Mouse (Mus musculus): Measurements from ENCODE around the gene Crybb3. TPM values are rescaled to one million over a fixed set of nuclear protein-coding genes. Genes with fewer than 3 reads are reported as not detected.

Crybb3 gene
- polyA plus RNA-seq, 1 experiment from 2014 or later, result 1.5 TPM

DNA sequence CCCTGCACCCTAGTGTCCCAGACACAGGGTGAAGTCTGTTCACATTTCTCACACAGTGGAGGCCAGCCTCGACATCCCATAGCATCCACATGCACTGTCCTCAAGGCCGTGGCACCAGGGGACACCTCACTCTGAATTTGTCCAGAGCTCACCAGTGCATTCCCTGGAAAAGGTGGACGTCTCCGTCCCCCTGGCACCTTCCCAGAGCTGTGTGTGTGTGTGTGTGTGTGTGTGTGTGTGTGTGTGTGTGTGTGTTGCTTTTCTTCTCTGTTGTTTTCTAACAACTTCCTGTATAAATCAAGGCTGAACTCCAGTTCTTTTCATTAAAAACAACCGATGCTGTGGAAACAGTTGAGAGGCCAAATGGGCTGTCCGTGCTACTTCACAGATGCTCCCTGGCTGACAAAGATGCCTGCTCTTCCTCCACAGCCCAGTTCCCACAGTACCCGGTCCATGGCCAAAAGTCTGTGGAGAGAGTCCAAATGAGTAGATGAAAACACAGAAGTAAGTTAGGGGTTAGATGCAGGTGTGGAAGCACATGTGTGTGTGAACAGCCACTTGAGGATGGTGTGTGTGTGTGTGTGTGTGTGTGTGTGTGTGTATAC lies 30.7 kb downstream of the Crybb3 start:
- no peak for TF ChIP-seq CTCF (IDR thresholded peaks at IDR 0.05)
- no peak for TF ChIP-seq EP300 (IDR thresholded peaks at IDR 0.05)
- ATAC-seq (peak; percentile 43; the same call in 1 of the 2 replicates), DNase-seq (ENCODE audit: low spot score) (peak; percentile 22)
- Histone ChIP-seq H3K4me1 (ENCODE audit: insufficient read depth, low read depth, low read length) (no peaks in the 10 kb centered on the region), H3K36me3 (ENCODE audit: insufficient read depth, low read length) (no peaks in the 10 kb centered on the region), H3K4me3 (ENCODE audit: low read depth, low read length) (no peak overlapping the region), H3K9ac (replicated peaks; ENCODE audit: low read depth) (no peak overlapping the region), H3K4me2 (replicated peaks; ENCODE audit: low read depth, low read length) (no peak overlapping the region), H3K27ac (ENCODE audit: low read length) (0 out of 2 replicates have a peak overlapping the region, but pooled peaks have one; percentile 32), H3K27me3 (replicated peaks; ENCODE audit: insufficient read depth, low read length) (no peaks in the 10 kb centered on the region), H3K9me3 (ENCODE audit: low read length) (no peaks in the 10 kb centered on the region; the same call in 1 of the 2 replicates)
- 51% methylated on average over 7 of the region's 7 CpGs for WGBS

DNA sequence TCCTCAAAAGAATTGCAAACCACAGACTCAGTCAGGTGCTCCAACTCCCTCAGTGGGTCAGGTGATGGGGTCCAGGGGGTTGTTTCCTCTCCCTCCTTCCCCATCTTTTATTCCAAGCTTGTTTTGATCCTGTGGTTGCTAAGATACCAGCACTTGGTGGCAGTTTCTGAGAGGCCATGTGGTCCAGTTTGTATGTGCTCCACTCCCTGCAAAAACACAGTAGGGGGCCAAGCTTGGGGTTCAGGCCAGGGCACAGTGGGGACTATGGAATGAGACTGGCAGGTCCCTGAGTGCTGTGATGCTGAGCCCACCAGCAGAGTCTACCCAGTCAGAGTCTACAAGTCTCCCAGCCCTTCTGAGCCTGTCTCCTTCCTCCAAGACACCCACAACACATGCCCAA lies 31.5 kb downstream of the Crybb3 start:
- TF ChIP-seq EP300 (IDR thresholded peaks at IDR 0.05), result no peak
- no peak overlapping the region for H3K9ac ChIP-seq (replicated peaks; ENCODE audit: low read depth)
- ATAC-seq, result peak; percentile 20; the same call in 1 of the 2 replicates

DNA sequence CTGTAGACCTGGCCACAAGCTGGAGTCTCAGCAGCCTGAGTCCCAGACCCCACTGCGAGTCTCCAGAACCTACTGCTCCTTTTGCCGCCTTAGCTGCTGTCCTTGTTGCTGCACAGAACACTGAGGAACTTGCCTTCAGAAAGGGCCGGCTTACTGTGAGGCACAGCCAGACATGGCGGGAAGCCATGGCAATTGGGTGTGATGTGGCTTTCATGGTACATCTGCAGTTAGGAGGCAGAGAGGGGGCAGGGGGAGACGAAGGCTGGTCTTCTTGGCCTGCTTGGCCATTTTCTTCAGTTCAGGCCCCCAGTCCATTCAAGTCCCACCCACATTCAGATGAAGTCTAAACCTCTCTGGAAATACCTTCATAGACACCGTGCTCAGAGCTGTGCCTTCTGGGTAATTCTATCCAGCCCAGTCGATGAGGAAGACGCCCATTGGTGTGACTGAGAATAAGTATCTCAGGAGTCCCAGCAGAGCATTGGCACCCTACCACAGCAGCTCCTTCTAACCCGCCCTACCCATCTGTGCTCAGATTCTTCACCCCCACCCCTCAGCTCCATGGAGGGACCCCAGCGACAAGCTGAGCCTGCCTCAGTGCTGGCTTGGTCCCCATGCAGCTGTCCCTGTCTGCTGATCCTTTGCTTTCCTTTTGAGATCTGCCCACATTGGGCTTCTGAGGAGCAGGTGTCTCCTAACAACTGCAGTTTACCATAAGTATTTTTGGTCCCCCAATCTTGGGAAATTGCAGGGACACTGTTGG lies 35.7 kb downstream of the Crybb3 start:
- Histone ChIP-seq H3K36me3 (ENCODE audit: insufficient read depth, low read length) (no peaks in the 10 kb centered on the region), H3K27ac (ENCODE audit: low read length) (no peak overlapping the region), H3K4me3 (ENCODE audit: low read depth, low read length) (no peak overlapping the region), H3K9ac (replicated peaks; ENCODE audit: low read depth) (no peak overlapping the region), H3K27me3 (replicated peaks; ENCODE audit: insufficient read depth, low read length) (no peaks in the 10 kb centered on the region), H3K4me1 (ENCODE audit: insufficient read depth, low read depth, low read length) (no peaks in the 10 kb centered on the region), H3K4me2 (replicated peaks; ENCODE audit: low read depth, low read length) (no peak overlapping the region), H3K9me3 (ENCODE audit: low read length) (no peaks in the 10 kb centered on the region; the same call in 1 of the 2 replicates)
- DNase-seq (ENCODE audit: low spot score), result no peak
- no peak for ATAC-seq
- TF ChIP-seq CTCF (IDR thresholded peaks at IDR 0.05) (no peak), EP300 (IDR thresholded peaks at IDR 0.05) (no peak)
- whole genome bisulfite sequencing, result 72% methylated on average over 10 of the region's 10 CpGs

More for the DNA sequence above, 31.5 kb downstream of the Crybb3 start:
- Histone ChIP-seq H3K9me3 (ENCODE audit: low read length) (no peaks in the 10 kb centered on the region; the same call in 1 of the 2 replicates), H3K4me1 (ENCODE audit: insufficient read depth, low read depth, low read length) (no peaks in the 10 kb centered on the region), H3K27ac (ENCODE audit: low read length) (no peak overlapping the region), H3K4me2 (replicated peaks; ENCODE audit: low read depth, low read length) (no peak overlapping the region), H3K36me3 (ENCODE audit: insufficient read depth, low read length) (no peaks in the 10 kb centered on the region), H3K27me3 (replicated peaks; ENCODE audit: insufficient read depth, low read length) (no peaks in the 10 kb centered on the region), H3K4me3 (ENCODE audit: low read depth, low read length) (no peak overlapping the region)
- DNase-seq (ENCODE audit: low spot score), result no peak

DNA sequence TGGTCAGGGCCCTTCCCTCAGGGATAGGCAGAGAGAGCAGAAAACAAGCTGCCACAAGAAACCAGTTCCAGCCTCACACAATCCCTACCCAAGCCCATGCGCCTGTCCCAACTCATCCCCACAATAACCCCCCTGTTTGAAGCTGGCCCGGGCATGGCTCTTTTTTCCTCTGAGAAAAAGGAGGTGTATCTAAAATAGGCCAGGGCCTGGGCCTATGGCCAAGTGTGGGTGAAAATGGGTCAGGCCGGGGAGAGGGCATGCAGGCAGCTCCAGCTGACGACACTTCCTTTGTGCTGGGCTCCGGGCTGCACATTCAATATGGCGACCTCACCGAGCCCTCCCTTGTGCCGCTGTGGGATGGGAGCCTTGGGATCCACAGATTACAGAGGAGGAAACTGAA lies 37.9 kb downstream of the Crybb3 start:
- ATAC-seq (no peak), DNase-seq (ENCODE audit: low spot score) (no peak)
- H3K36me3 ChIP-seq (ENCODE audit: insufficient read depth, low read length), result no peaks in the 10 kb centered on the region
- no peaks in the 10 kb centered on the region for H3K27me3 ChIP-seq (replicated peaks; ENCODE audit: insufficient read depth, low read length)
- TF ChIP-seq CTCF (IDR thresholded peaks at IDR 0.05) (no peak), EP300 (IDR thresholded peaks at IDR 0.05) (no peak)
- 75% methylated on average over 8 of the region's 8 CpGs for WGBS
- no peak overlapping the region for H3K4me3 ChIP-seq (ENCODE audit: low read depth, low read length)
- H3K4me1 ChIP-seq (ENCODE audit: insufficient read depth, low read depth, low read length), result no peaks in the 10 kb centered on the region
- no peak overlapping the region for H3K27ac ChIP-seq (ENCODE audit: low read length)
- H3K4me2 ChIP-seq (replicated peaks; ENCODE audit: low read depth, low read length), result no peak overlapping the region
- no peak overlapping the region for H3K9ac ChIP-seq (replicated peaks; ENCODE audit: low read depth)
- H3K9me3 ChIP-seq (ENCODE audit: low read length), result no peaks in the 10 kb centered on the region; the same call in 1 of the 2 replicates

DNA sequence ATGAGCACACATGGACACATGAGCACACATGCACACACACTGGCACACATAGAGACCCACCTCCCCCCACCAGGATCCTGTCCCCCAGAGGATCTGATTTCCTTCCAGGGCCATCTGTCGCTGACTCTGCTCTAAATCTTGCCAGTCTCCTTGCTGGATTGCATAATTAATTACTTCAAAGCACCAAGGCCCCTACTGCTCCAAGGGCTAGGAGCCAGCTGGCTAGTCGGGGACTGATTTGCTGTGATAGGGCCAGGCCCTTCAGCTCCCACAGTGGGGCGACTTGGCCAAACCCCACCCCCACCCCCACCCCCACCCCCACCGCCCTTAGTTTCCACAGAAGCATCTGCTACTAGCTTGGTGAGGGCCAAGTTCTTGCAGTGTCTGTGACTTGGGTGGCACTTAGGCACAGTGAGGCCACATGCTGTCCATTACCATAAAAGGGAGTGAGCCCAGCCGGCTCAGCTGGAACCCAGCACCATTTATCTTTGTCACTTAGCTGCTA lies 39.8 kb downstream of the Crybb3 start:
- no peak for TF ChIP-seq CTCF (IDR thresholded peaks at IDR 0.05)
- TF ChIP-seq EP300 (IDR thresholded peaks at IDR 0.05), result no peak
- no peaks in the 10 kb centered on the region for H3K36me3 ChIP-seq (ENCODE audit: insufficient read depth, low read length)
- 16% methylated on average over 5 of the region's 5 CpGs for WGBS
- no peaks in the 10 kb centered on the region for H3K9me3 ChIP-seq (ENCODE audit: low read length)
- peak; percentile 87 for ATAC-seq
- H3K9ac ChIP-seq (replicated peaks; ENCODE audit: low read depth), result no peak overlapping the region
- H3K27me3 ChIP-seq (replicated peaks; ENCODE audit: insufficient read depth, low read length), result no peaks in the 10 kb centered on the region
- H3K27ac ChIP-seq (ENCODE audit: low read length), result no peak overlapping the region
- DNase-seq (ENCODE audit: low spot score), result peak; percentile 70
- H3K4me1 ChIP-seq (ENCODE audit: insufficient read depth, low read depth, low read length), result no peaks in the 10 kb centered on the region
- H3K4me2 ChIP-seq (replicated peaks; ENCODE audit: low read depth, low read length), result no peak overlapping the region
- no peak overlapping the region for H3K4me3 ChIP-seq (ENCODE audit: low read depth, low read length)

DNA sequence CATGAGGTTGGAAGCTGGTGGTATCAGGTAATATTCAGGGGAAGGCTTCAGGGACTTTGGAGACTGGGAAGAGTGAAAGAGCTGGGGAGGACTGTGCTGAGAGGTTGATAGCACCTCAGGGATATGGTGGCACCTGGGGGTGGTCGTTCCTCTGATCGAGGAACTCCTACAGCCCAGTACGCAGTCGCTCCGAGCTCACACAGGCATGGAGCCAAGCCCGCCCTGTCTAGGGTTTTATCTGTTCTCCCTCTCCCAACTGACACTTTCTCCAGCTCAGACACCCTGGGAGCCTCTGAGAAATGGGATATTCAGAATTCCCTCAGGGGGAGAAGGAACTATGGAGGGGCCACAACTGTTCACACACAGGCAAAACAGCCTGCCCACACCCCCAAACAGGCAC lies 40.6 kb downstream of the Crybb3 start:
- Histone ChIP-seq H3K4me3 (ENCODE audit: low read depth, low read length) (no peak overlapping the region), H3K36me3 (ENCODE audit: insufficient read depth, low read length) (no peaks in the 10 kb centered on the region), H3K9me3 (ENCODE audit: low read length) (no peaks in the 10 kb centered on the region), H3K4me2 (replicated peaks; ENCODE audit: low read depth, low read length) (no peak overlapping the region), H3K4me1 (ENCODE audit: insufficient read depth, low read depth, low read length) (no peaks in the 10 kb centered on the region; the same call in 1 of the 2 replicates), H3K27ac (ENCODE audit: low read length) (no peak overlapping the region), H3K27me3 (replicated peaks; ENCODE audit: insufficient read depth, low read length) (no peaks in the 10 kb centered on the region), H3K9ac (replicated peaks; ENCODE audit: low read depth) (no peak overlapping the region)
- no peak for ATAC-seq
- no peak for TF ChIP-seq EP300 (IDR thresholded peaks at IDR 0.05)
- DNase-seq (ENCODE audit: low spot score), result no peak
- WGBS, result 49% methylated on average over 6 of the region's 6 CpGs
